Mouse (Mus musculus) ovary, postnatal 36 days (tissue): ENCODE measurements around the gene Ugt2b1.
"Not testable (repeated sequence)": the region's sequence is repeated elsewhere in the genome, so short reads cannot be mapped to it uniquely, and the experiment has no call there.

ENCODE experiments used
- DNase-seq: peaks from one replicate; pipeline ENCODE4 v3.0.0; 2022; ENCODE audit warnings: low spot score, mixed read lengths

Gene Ugt2b1

DNA sequence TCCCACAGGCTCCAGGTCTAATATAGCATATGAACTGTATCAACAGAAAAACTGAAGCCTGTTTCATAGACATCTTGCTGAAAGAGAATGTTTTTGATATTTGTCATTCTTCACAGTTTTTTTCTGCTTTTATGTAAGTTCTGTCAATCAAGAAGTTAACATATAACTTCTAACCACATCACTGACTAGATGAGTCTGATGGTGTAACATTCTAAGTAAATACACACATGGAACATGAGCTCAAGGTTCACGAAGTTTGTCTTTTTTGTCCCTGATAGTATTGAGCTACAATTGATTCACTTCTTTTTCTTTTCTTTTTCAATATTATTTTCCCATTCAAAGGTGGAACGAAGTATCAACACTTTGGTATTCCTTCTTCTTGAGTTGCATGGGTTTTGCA, at the start of gene Ugt2b1:
Gene Ugt2b1 (minus strand): TSS at position 105 of the 400 bp plus-strand sequence.
- DNase-seq: no peak

DNA sequence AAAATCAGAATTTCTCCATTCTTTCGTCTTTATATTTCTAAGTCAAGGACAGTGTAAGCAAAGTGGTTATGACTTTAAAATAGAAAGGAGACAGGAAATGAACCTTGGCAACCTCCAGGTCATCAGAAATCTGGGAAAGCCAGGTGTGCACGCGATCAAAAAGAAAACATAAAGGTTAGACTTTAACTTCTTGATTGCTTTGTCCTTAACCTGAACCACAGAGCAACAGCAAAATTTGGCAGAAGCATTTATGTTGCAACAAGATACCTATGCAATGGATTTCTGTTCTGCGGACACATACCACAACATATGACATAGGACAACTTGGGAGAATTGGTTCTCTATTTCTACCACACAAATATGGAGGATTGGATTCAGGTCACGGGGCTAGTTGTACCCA, 40.9 kb upstream of the Ugt2b1 start:
- not testable (repeated sequence) for DNase-seq

DNA sequence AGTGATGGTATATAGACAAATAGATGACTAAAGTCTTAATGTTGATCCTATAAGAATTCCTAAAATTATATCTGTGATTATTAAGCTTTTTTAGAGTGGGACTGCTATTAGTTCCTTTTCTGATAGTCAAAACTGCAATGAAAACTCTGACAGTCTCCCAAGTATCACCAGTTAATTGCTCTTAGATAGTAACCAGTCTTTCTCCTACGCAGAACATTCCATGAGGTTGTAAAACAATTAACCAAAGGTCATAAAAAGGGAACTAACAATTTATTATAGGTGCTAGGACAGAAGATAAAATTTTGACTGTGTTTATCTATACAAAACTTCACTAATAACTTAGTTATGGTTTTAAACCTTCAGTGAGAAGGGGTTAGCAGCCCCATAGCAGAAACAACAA, 36.5 kb upstream of the Ugt2b1 start:
- not testable (repeated sequence) for DNase-seq

DNA sequence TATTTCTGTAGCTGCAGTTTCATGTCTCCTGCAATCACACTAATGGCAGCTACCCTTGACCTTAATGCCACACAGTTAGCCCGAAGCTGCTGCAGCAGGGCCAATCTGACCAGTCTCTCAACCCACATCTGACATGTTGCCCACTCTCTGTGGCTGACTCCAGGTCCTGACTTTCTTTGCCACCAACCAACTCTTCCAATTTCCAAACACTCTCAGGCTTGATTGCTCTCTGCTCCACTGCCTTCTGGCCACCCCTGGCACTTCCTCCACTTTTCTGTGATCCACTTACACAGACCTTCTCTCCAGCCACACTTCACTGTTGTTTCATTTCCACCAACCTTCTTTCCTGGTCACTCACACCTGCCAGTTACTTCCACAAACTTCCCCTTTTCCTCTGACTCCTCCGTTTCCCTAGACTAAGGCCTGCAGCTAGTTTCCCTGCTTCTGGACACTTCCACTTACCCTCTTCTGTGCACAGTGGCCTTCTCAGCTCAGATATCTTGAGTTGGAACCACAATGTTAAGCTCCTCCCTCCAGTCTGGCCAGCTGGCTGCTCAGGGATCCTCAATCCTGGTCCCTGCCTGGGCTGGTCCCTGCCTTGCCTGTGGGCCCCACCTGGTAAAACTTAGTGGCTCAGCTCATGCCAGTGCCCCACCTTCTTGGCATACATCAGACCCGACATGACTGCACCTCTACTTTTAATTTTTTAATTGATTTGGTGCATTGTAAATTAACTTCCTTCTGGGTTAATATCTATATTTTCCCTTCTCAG, 35.4 kb upstream of the Ugt2b1 start:
- no peak for DNase-seq

DNA sequence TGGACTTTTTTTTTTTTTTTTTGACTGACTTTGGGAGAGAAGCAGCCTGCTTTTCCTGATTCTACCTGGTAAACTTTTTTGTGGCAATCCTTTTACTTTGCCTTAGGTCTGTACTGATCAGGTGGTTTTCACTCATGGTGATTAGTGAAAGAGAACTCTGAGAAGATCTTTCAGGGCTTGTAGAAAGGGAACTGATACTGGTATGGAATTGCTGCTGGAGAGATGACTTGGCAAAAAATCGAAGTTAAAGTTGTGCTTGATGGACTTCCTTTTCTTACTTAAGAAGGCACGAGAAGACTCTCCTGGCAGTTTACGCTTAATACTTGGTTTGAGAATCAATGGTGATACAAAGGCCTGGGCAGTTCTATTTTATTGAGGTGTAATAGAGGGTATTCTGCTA, 34.2 kb upstream of the Ugt2b1 start:
- no peak for DNase-seq

DNA sequence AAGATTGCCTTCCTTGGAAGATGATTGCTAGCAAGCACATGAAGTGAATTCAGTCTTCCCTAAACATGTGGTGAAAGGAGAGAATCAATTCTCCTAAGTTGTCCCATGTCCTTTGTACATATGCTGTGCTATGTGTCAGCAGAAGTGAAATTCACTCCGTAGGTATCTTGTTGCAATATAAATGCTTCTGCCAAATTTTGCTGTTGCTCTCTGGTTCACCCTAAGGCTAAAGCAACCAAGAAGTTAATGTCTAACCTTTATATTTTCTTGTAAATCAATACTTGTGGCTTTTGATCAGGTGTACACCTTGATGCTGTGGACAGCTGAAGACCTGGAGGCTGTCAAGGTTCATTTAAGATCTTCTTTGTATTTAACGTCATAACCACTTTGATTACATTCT, 15.8 kb upstream of the Ugt2b1 start:
- no peak for DNase-seq

DNA sequence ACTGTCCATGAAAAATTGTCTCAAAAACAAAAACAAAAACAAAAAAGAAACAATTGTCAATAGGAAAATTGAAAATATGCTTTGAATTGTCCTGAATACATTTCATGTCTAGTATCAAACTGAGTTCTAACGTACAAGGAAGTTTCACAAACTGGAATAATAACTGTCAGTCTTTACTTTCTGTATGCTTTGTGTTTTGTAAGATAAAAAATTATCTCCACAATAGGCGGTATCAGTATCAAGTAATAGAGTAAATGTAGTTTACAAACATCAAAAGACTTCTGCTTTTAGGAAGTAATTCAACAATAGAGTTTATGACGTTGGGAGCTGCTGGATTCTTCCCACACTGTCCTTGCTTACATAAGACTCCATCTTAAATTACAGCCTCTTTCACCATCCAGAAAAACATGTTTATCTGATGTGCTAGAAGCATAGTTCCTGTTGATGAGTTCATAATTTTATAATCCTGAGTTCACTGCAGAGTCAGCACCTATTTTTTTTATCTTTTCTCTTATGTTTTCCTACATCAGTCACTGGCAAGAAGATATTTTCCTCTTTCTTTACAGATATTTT, 5.6 kb downstream of the Ugt2b1 start:
- DNase-seq: no peak

DNA sequence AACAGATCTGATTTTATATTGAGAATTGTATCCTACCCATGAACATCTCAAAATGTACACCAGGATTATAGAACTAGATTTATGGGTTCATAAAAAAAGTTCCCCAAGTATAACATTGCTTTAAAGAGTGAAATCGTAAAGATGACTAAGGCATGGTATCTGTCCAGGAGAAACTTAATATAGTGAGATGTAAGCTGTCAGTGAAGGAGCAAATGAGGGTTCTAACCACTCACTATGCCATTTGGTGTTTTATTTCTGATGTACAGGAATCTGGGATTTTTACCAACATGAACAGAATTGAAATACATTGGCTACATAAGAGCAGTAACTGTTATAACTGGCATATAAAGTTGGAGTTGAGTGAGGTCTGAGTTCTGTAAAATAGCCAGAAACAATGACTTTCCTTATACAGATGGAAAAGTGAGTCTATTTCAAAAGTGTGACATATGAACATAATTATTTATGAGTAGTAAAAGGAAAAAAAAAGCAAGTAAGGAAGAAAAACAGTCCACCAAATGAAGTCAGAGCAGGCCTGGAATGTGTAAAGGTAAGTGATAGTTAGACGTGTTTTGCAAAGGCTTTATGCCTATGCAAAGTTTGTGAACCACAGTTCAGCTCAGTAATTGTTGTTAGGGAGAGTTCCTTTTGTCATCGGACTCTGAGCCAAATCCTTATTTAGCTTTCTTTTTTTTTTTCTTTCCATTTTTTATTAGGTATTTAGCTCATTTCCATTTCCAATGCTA, 14.8 kb downstream of the Ugt2b1 start:
- no peak for DNase-seq

DNA sequence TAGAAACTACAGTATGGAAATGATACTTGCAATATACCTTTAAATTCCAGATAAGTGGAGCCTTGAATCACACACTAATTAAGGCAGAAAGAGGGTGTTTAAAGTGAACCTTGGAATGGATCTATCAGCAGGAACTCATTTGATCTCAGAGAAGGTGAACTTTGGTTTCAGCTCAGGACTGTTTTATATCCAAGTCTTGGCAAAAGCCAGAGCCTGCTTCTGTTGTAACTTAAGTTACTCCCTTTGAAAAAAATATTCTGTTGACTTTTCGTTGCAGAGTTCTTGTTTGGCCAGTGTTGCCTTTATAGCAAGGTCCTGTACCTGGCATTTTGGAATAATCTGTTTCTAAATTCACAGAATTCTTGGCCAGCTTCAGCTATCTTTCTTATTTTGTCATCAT, 15.6 kb downstream of the Ugt2b1 start:
- DNase-seq: no peak

DNA sequence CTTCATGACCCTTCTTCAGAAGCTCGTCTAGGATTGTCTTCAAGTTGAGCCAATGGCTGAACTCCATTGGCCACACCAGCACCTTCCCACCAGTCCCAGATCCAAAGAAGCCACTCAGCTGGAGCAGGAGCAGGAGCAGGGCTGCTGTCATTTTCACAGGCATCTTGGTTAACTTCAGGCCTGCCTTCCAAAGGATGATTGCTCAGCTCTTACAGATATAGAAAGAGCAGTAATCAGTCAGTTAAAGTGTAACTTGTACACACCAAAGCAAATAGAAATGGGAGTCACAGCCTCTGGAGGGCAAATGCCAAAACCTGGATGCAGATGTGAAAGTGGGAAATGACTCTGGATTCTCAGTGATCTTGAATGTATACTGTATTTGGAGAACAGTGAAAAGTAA, 19.6 kb downstream of the Ugt2b1 start, which contains the start of gene Ugt2b34:
Gene Ugt2b34 (minus strand): TSS at position 180 of the 400 bp plus-strand sequence.
- DNase-seq: no peak

DNA sequence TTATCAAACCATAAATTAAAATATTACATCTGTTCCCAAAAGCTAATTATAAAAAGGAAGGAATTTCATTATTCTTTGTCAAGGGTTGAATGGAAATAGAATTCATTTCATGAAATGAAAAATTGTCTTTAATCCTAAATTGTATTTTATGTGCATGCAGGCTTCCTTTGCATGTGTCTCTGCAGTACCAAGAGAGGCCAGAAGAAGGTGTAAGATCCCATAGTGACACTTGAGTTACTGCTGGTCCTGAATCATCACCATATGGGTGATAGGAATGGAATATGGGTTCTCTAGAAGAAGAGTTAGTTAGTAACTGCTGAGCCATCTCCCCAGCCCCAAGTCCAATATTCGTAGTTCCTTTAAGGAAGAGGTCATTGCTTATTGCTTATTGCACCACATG, 36.4 kb downstream of the Ugt2b1 start:
- no peak for DNase-seq

DNA sequence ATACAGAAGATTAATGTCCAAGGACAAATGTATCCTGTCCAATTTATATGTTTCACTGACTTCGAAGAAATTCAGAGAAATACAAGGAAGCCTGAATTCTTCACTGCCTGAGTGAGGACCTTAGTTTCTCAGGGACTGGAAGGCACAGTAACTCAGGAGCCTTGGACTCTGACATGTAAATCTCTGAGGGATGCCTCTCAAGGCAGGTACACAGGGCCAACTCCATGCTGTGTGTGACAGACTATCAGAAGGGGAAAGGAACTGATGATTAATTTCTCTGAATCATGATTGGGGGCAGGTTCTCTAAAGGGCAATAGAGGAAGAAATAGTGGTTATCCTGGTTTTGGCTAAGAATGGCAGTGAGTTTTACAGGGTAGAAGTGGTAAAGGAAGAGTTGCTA, 37.9 kb downstream of the Ugt2b1 start:
- DNase-seq: no peak

DNA sequence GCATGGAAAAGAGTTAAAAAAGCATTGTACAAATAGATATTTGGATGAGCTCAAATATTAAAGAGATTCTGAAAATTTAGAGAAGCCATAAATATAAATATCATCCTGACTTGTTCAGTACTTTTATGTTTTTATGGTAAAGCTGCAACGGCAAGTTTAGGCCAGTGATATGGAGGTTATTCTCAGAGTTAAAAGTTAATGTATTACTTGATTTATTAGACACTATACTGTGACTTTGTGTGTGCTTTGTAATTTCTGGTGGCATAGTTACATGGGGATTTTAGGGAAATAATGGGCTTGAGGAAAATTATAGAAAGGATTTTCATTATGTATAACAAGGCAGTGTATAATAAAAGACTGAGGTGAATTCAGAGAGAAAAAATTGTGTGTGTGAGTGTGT, 39.2 kb downstream of the Ugt2b1 start:
- DNase-seq: no peak

DNA sequence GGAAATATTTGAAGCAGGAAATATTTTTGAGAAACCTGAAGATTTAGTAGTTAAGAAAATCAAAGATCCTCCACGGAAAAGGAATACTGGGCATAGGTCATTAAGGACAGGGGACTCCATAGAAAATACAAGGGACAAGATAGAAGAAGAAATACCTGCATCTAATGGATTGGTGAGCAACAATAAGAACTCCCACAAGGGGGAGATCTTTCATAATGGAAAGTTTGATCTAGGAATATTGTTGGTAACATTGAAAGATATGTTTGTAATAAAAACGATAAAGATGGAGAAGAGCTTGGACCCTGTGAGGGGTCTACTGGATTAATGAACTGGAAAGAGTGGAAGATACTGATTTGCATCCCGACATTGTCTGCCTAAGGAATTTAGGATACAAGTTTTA, 39.7 kb downstream of the Ugt2b1 start:
- DNase-seq: no peak

DNA sequence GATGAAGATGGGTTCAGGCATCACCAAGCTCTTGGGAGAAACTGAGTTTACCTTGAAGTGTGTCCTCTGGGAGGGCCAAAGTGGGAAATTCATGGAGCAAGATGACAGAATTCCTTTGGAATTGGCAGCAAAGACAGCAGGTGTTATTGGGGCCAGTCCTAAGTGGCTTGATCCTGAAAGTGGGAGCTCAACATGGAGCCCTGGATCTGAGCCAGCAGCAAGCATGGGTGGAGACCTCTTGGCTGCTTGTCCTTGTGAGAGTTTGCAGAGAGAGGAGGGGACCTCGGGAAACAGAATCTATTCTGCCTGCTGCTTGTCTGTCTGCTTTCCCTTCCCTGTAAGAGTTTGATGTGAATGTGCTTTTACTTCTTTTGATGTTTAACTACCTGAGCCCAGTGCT, 54.5 kb downstream of the Ugt2b1 start:
- DNase-seq: no peak
